Mouse (Mus musculus): ENCODE data around the gene Arhgdib.
"Not testable (repeated sequence)": the region's sequence is repeated elsewhere in the genome, so short reads cannot be mapped to it uniquely, and the experiment has no call there.

Gene Arhgdib

GRCm38 (mm10) chr6:136917885-136918284 is 23.8 kb downstream of the Arhgdib start:
- DNase-seq = peak; percentile 44

GRCm38 (mm10) chr6:136915721-136916395 is 25.8 kb downstream of the Arhgdib start:
- no peak for DNase-seq

GRCm38 (mm10) chr6:136914234-136914633 is 27.5 kb downstream of the Arhgdib start:
- DNase-seq = no peak

- peak; percentile 60 for DNase-seq
Observed at GRCm38 (mm10) chr6:136913384-136914126, 28.1 kb downstream of the Arhgdib start.

- DNase-seq = no peak
Observed at GRCm38 (mm10) chr6:136912751-136913265, 28.9 kb downstream of the Arhgdib start.

- DNase-seq = no peak
Observed at GRCm38 (mm10) chr6:136910247-136910890, 31.3 kb downstream of the Arhgdib start.

GRCm38 (mm10) chr6:136906937-136907293 is 34.8 kb downstream of the Arhgdib start:
- no peak for DNase-seq

GRCm38 (mm10) chr6:136906283-136906936 is 35.3 kb downstream of the Arhgdib start:
- no peak for DNase-seq

GRCm38 (mm10) chr6:136903885-136904470 is 37.7 kb downstream of the Arhgdib start:
- DNase-seq = no peak

- DNase-seq = no peak
Observed at GRCm38 (mm10) chr6:136902527-136902926, 39.2 kb downstream of the Arhgdib start.

GRCm38 (mm10) chr6:136901010-136901409 is 40.7 kb downstream of the Arhgdib start:
- no peak for DNase-seq

GRCm38 (mm10) chr6:136900369-136901009 is 41.2 kb downstream of the Arhgdib start:
- no peak for DNase-seq

- DNase-seq = no peak
Observed at GRCm38 (mm10) chr6:136898954-136899353, 42.7 kb downstream of the Arhgdib start.

GRCm38 (mm10) chr6:136898222-136898621 is 43.5 kb downstream of the Arhgdib start:
- no peak for DNase-seq

GRCm38 (mm10) chr6:136897789-136898188 is 43.9 kb downstream of the Arhgdib start:
- DNase-seq = no peak

- DNase-seq = no peak
Observed at GRCm38 (mm10) chr6:136894532-136895339, 47.0 kb downstream of the Arhgdib start.

GRCm38 (mm10) chr6:136892002-136892401 is 49.7 kb downstream of the Arhgdib start:
- DNase-seq = no peak

- no peak for DNase-seq
Observed at GRCm38 (mm10) chr6:136889554-136889953, 52.1 kb downstream of the Arhgdib start.

GRCm38 (mm10) chr6:136889067-136889466 is 52.6 kb downstream of the Arhgdib start:
- no peak for DNase-seq

GRCm38 (mm10) chr6:136887854-136888253 is 53.8 kb downstream of the Arhgdib start:
- no peak for DNase-seq

GRCm38 (mm10) chr6:136884766-136885165 is 56.9 kb downstream of the Arhgdib start:
- DNase-seq = not testable (repeated sequence)

Measured in embryo, embryonic 11 days (tissue).